Mouse (Mus musculus) limb, embryonic 10.5 days (tissue): Measurements from ENCODE around the gene Gm21977. TPM values are rescaled to one million over a fixed set of nuclear protein-coding genes. Genes with fewer than 3 reads are reported as not detected.
"Not testable (repeated sequence)": the region's sequence is repeated elsewhere in the genome, so short reads cannot be mapped to it uniquely, and the experiment has no call there.

Experiments
- DNase-seq: peaks from one replicate; pipeline ENCODE4 v3.0.0-alpha.2; 2017; ENCODE audit warnings: low spot score
- H3K27ac ChIP-seq: fragments of 300-500 bp; sonication (generic); 2 replicates; pipeline ENCODE4 v1.5.1; 2016; ENCODE audit warnings: mild to moderate bottlenecking
- H3K27me3 ChIP-seq: fragments of 300-500 bp; sonication (generic); 2 replicates; pipeline ENCODE4 v1.6.1; 2016; ENCODE audit warnings: low read depth, mild to moderate bottlenecking; ENCODE audit not compliant: poor library complexity, severe bottlenecking
- H3K36me3 ChIP-seq: fragments of 300-500 bp; sonication (generic); 2 replicates; pipeline ENCODE4 v1.6.1; 2016; ENCODE audit warnings: mild to moderate bottlenecking, moderate library complexity
- H3K4me1 ChIP-seq: fragments of 300-500 bp; sonication (generic); 2 replicates; pipeline ENCODE4 v1.6.1; 2016
- H3K4me3 ChIP-seq: fragments of 300-500 bp; sonication (generic); 2 replicates; pipeline ENCODE4 v1.5.1; 2016; ENCODE audit warnings: mild to moderate bottlenecking, moderate library complexity
- H3K9me3 ChIP-seq: fragments of 300-500 bp; sonication (generic); replicated peaks from 2 replicates; pipeline ENCODE4 v1.6.1; 2016; ENCODE audit warnings: mild to moderate bottlenecking
- WGBS: fragments of 180-500 bp; shearing (Covaris S2); methylation state at CpG from one replicate; pipeline ENCODE4 v1.1.7; 2016; 5-methylcytosine and 5-hydroxymethylcytosine counted together
- polyA plus RNA-seq: library from polyadenylated mRNA; unstranded; fragments of >200 nt; fragmentation: Nextera tagmentation; extraction: Ambion mirVana; gene quantifications from 2 replicates; pipeline ENCODE4 v1.2.1, GENCODE M21; 2016

Gm21977 gene
- not detected in 2 replicates for polyA plus RNA-seq

- not testable (repeated sequence) for DNase-seq, H3K27me3 ChIP-seq, H3K9me3 ChIP-seq, H3K4me1 ChIP-seq, H3K36me3 ChIP-seq, H3K27ac ChIP-seq, H3K4me3 ChIP-seq
- no CpG with 5 or more reads among the region's 3 CpGs for WGBS
Observed at GRCm38 (mm10) chr14:42853377-42853776, at the start of gene Gm21977. Gm21977 (minus strand) TSS chr14:42853477.

Other genes starting within 250 kb of the Gm21977 start
- not detected in 2 replicates for gene Gm3633, start 211.6 kb downstream of the Gm21977 start, polyA plus RNA-seq
- gene Gm10378, start 197.5 kb downstream of the Gm21977 start, polyA plus RNA-seq, result not detected in 2 replicates
- not detected in 2 replicates for gene Gm3015, start 84.7 kb downstream of the Gm21977 start, polyA plus RNA-seq
- not detected in 2 replicates for gene Gm10377, start 55.5 kb downstream of the Gm21977 start, polyA plus RNA-seq
- not detected in 2 replicates for gene Gm8082, start 140.1 kb upstream of the Gm21977 start, polyA plus RNA-seq
- not detected in 2 replicates for gene Gm10376, start 162.2 kb upstream of the Gm21977 start, polyA plus RNA-seq
- gene Gm8094, start 223.2 kb upstream of the Gm21977 start, polyA plus RNA-seq, result not detected in 2 replicates
- not detected in 2 replicates for gene Gm8104, start 247.1 kb upstream of the Gm21977 start, polyA plus RNA-seq